Mouse (Mus musculus): ENCODE results near the gene Gpr139. TPM values are rescaled to one million over a fixed set of nuclear protein-coding genes. Genes with fewer than 3 reads are reported as not detected.

Gpr139 gene
- polyA plus RNA-seq, 1 experiment from 2014 or later, result 0.03 TPM

DNA sequence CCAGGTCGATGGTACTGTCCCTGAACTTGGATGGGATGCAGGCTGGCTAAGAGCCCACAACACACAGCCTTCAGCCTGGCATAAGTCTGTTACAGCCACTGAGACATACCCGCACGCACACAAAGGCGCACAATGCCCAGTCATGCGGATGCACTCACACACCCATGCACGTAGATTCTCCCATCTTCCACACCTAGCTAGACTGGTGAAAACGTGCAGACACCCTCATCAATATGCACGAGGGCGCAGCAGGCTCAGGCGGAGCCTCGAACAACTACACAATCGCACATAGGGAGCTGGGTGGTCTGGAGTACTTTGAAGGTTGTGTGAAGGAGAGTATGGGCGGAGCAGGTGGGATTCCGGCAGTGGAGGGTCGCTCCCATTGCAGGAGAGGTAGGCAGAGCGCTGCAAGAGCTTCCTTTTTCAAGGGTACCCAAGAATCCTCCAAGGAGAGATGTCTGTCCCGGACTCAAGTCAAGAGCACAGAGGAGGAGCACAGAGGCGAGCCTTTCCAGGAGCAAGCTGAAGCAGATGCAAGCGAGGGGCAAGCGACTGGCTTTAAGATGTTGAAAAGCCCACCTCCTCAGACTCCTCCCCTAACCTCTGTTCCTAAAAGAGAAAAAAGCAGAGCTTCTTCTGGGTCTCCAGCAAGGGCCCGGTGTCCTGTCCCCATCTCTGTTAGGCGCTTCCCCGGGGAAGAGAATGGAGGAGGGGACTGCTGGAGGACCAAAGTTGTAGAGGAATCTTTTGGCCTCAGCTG, 958 bp upstream of the Gpr139 start:
- H3K27ac ChIP-seq, result no peak overlapping the region
- WGBS, result 4% methylated on average over 23 of the region's 23 CpGs
- H3K36me3 ChIP-seq (ENCODE audit: insufficient read depth, low read length), result no peaks in the 10 kb centered on the region
- H3K4me2 ChIP-seq (ENCODE audit: low read length), result peak overlapping the region; percentile 61; the same call in 1 of the 2 replicates
- ATAC-seq (replicated peaks; ENCODE audit: low FRiP score, low read depth), result no peak
- no peaks in the 10 kb centered on the region for H3K9me3 ChIP-seq (replicated peaks; ENCODE audit: low read length)
- DNase-seq (ENCODE audit: low spot score), result no peak
- H3K4me1 ChIP-seq (replicated peaks; ENCODE audit: insufficient read depth, low read length), result 0 out of 2 replicates have a peak, but pooled peaks cover 7% of the 10 kb centered on the region
- no peak overlapping the region for H3K9ac ChIP-seq (ENCODE audit: low read depth, low read length)
- no peak for TF ChIP-seq CTCF (IDR thresholded peaks at IDR 0.05; ENCODE audit: low read depth)
- peak overlapping the region; percentile 37; the same call in 1 of the 2 replicates for H3K4me3 ChIP-seq (replicated peaks; ENCODE audit: low read depth, low read length)
- H3K27me3 ChIP-seq (ENCODE audit: insufficient read depth, low read length), result peaks cover 17% of the 10 kb centered on the region

DNA sequence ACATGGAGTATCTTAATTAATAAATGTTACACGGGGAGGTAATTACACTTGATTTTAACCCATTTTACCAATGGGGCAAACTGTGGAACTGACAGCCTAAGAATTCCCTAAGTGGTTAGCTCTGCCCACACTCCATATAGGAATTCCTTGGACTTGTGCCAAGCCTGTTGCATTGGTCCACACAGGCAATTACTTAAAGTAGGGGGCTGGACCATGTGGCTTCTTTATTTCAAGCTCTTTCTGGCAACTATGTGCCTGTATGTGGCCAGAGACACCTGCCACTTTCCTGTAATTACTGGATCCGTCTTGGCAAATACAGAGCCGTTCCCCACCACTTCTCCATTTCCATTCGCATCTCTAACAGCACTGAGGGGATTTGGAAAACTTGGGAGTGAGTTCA, 3.4 kb downstream of the Gpr139 start:
- DNase-seq (ENCODE audit: low spot score), result no peak
- no peak overlapping the region for H3K9ac ChIP-seq (ENCODE audit: low read depth, low read length)
- peaks cover 17% of the 10 kb centered on the region for H3K27me3 ChIP-seq (ENCODE audit: insufficient read depth, low read length)
- H3K36me3 ChIP-seq (ENCODE audit: insufficient read depth, low read length), result no peaks in the 10 kb centered on the region
- H3K27ac ChIP-seq, result no peak overlapping the region
- H3K4me1 ChIP-seq (replicated peaks; ENCODE audit: insufficient read depth, low read length), result 0 out of 2 replicates have a peak, but pooled peaks cover 7% of the 10 kb centered on the region
- no peak overlapping the region for H3K4me3 ChIP-seq (replicated peaks; ENCODE audit: low read depth, low read length)
- TF ChIP-seq CTCF (IDR thresholded peaks at IDR 0.05; ENCODE audit: low read depth), result no peak
- no peak overlapping the region for H3K4me2 ChIP-seq (ENCODE audit: low read length)
- H3K9me3 ChIP-seq (replicated peaks; ENCODE audit: low read length), result no peaks in the 10 kb centered on the region
- 62% methylated on average over 4 of the region's 4 CpGs for WGBS
- no peak for ATAC-seq (replicated peaks; ENCODE audit: low FRiP score, low read depth)

DNA sequence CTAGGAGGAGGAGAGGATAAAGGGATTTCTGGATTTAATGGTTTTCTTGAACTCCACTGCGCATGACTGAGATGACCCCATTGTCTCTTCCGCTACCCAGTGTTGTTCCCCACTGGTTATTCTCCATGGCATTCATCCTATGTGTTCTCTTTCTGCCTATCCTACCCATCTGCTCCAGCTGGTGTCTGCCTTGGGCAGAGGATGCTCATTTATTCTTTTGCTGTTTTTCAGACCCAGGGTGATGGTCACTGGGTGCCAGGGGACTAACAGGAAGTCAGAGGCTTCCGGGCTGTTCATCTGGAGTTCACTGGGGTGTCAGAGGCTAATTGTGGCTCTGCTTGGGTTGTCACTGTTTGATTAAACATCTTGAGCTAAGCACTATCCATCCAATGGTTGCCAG, 24.4 kb downstream of the Gpr139 start:
- TF ChIP-seq CTCF (IDR thresholded peaks at IDR 0.05; ENCODE audit: low read depth), result no peak
- ATAC-seq (replicated peaks; ENCODE audit: low FRiP score, low read depth) (no peak), DNase-seq (ENCODE audit: low spot score) (no peak)
- no peaks in the 10 kb centered on the region for H3K4me1 ChIP-seq (replicated peaks; ENCODE audit: insufficient read depth, low read length)
- no peaks in the 10 kb centered on the region for H3K36me3 ChIP-seq (ENCODE audit: insufficient read depth, low read length)
- WGBS, result 88% methylated on average over 3 of the region's 3 CpGs
- H3K9me3 ChIP-seq (replicated peaks; ENCODE audit: low read length), result no peaks in the 10 kb centered on the region
- no peaks in the 10 kb centered on the region for H3K27me3 ChIP-seq (ENCODE audit: insufficient read depth, low read length)
- no peak overlapping the region for H3K4me3 ChIP-seq (replicated peaks; ENCODE audit: low read depth, low read length)
- H3K4me2 ChIP-seq (ENCODE audit: low read length), result no peak overlapping the region
- H3K9ac ChIP-seq (ENCODE audit: low read depth, low read length), result no peak overlapping the region
- no peak overlapping the region for H3K27ac ChIP-seq

DNA sequence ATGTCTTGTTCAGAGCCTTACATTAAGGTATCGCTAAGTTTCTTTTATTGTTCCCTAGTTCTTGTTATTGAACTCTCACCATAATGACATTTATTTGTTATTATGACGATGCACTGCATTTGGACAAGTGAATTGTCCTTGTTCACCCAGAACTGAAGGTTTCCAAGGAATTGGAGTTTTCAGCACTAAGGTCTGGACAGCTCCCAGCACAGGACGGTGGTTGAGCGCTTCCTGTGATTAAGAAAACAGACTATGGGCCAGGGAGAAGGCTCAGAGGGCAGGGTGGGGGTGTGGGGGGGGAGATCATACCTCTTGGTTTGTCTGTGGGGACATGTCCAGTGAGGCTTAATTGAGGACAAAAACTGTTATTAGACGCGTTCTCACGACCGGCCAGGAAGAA, 72.6 kb downstream of the Gpr139 start:
- H3K36me3 ChIP-seq (ENCODE audit: insufficient read depth, low read length), result no peaks in the 10 kb centered on the region
- 65% methylated on average over 8 of the region's 8 CpGs for WGBS
- H3K9me3 ChIP-seq (replicated peaks; ENCODE audit: low read length), result no peaks in the 10 kb centered on the region
- TF ChIP-seq CTCF (IDR thresholded peaks at IDR 0.05; ENCODE audit: low read depth), result no peak
- H3K27me3 ChIP-seq (ENCODE audit: insufficient read depth, low read length), result no peaks in the 10 kb centered on the region
- H3K27ac ChIP-seq, result no peak overlapping the region
- no peak overlapping the region for H3K4me2 ChIP-seq (ENCODE audit: low read length)
- no peak overlapping the region for H3K4me3 ChIP-seq (replicated peaks; ENCODE audit: low read depth, low read length)
- no peaks in the 10 kb centered on the region for H3K4me1 ChIP-seq (replicated peaks; ENCODE audit: insufficient read depth, low read length)
- no peak for ATAC-seq (replicated peaks; ENCODE audit: low FRiP score, low read depth)
- peak; percentile 47 for DNase-seq (ENCODE audit: low spot score)
- H3K9ac ChIP-seq (ENCODE audit: low read depth, low read length), result no peak overlapping the region

DNA sequence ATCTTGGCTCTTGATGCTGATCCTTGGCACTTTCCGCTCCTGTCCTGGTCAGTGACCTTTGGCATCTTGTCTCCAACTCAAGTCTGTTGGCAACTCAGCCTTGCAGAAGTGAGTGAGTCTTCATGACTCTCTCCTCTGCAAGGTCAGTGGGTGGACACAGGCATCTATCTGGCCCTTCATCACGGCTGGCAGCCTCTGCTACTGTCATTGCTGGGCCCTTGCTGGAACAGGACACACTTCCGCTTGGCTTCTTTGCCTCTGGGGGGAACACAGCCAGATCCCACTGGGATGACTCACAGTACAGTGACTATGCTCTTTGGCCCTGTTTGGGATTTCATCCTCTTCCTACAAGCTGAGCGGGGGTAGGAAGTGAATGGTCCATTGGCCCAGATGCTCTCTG, 78.5 kb downstream of the Gpr139 start:
- Histone ChIP-seq H3K9me3 (replicated peaks; ENCODE audit: low read length) (no peaks in the 10 kb centered on the region), H3K4me2 (ENCODE audit: low read length) (no peak overlapping the region), H3K27ac (no peak overlapping the region), H3K4me1 (replicated peaks; ENCODE audit: insufficient read depth, low read length) (no peaks in the 10 kb centered on the region), H3K27me3 (ENCODE audit: insufficient read depth, low read length) (no peaks in the 10 kb centered on the region), H3K9ac (ENCODE audit: low read depth, low read length) (no peak overlapping the region), H3K4me3 (replicated peaks; ENCODE audit: low read depth, low read length) (no peak overlapping the region), H3K36me3 (ENCODE audit: insufficient read depth, low read length) (no peaks in the 10 kb centered on the region)
- no peak for ATAC-seq (replicated peaks; ENCODE audit: low FRiP score, low read depth)
- no peak for DNase-seq (ENCODE audit: low spot score)
- no peak for TF ChIP-seq CTCF (IDR thresholded peaks at IDR 0.05; ENCODE audit: low read depth)
- 82% methylated on average over 4 of the region's 4 CpGs for WGBS

DNA sequence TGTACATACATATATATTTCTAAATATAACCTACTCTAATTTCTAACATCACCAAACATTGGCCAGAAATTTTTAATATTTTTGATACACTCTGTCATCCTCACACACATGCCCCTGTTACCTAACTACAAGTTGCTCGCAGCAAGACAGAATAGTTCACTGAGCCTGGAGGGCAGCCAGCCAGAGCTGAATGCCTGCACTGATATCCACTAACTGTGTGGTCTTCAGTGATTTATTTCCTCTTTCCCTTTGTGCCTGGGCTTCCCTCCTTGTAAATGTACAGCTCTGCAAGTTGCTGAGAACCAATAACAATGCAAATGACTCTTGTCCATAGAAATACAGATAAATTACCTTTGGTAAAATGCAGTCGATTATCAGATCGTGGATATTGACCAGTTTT, 87.8 kb downstream of the Gpr139 start:
- H3K27ac ChIP-seq, result no peak overlapping the region
- TF ChIP-seq CTCF (IDR thresholded peaks at IDR 0.05; ENCODE audit: low read depth), result no peak
- no peak for ATAC-seq (replicated peaks; ENCODE audit: low FRiP score, low read depth)
- H3K9ac ChIP-seq (ENCODE audit: low read depth, low read length), result no peak overlapping the region
- no peak overlapping the region for H3K4me3 ChIP-seq (replicated peaks; ENCODE audit: low read depth, low read length)
- 60% methylated on average over 3 of the region's 3 CpGs for WGBS
- H3K27me3 ChIP-seq (ENCODE audit: insufficient read depth, low read length), result no peaks in the 10 kb centered on the region
- H3K9me3 ChIP-seq (replicated peaks; ENCODE audit: low read length), result no peaks in the 10 kb centered on the region
- no peaks in the 10 kb centered on the region for H3K4me1 ChIP-seq (replicated peaks; ENCODE audit: insufficient read depth, low read length)
- DNase-seq (ENCODE audit: low spot score), result no peak
- no peak overlapping the region for H3K4me2 ChIP-seq (ENCODE audit: low read length)
- no peaks in the 10 kb centered on the region for H3K36me3 ChIP-seq (ENCODE audit: insufficient read depth, low read length)

Other genes starting within 250 kb of the Gpr139 start
- gene Gprc5b, start 189.4 kb downstream of the Gpr139 start, polyA plus RNA-seq (2015; fragmentation: Nextera tagmentation; extraction: Ambion mirVana), result 4.1 and 4.5 TPM in 2 replicates